Comparison of ENCODE assay signal across 8 mouse cellular contexts in the genomic region with DNA sequence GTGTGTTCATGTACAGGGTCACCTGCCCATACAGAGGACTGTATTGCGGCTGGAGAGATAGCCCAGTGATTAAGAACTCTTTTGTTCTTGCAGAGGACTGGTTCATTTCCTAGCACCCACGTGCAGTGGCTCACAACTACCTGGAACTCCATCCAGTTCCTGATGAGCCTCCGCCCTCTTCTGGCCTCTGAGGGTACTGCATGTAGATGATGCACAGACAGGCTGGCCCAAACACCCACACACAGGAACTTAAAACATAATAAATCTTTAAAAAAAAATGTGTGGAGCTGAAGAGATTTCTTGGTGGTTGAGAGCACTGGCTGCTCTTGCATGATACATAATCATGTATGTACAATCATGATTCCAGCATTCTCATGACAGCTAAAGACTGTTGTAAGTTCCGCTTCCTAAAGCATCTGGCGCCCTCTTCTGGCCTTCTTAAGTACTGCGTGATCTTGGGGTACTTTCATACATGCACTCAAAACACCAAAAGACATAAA. TPM values are rescaled to one million over a fixed set of nuclear protein-coding genes. Genes with fewer than 3 reads are reported as not detected.
DNase-seq lines count a peak whose midpoint lies in the region; ATAC-seq lines count a peak whose summit lies in the region.

No protein-coding gene starts in this region.

- no peak overlapping the region for H3K4me2 ChIP-seq in intestine, embryonic 15.5 days (replicated peaks)
- no peak overlapping the region for H3K4me2 ChIP-seq in midbrain, embryonic 11.5 days

- no peaks in the 10 kb centered on the region for H3K27me3 ChIP-seq in intestine, embryonic 15.5 days (replicated peaks)
- H3K27me3 ChIP-seq in midbrain, embryonic 11.5 days (ENCODE audit: control insufficient read depth, insufficient read depth, low read length), result no peaks in the 10 kb centered on the region

- intact Hi-C loops in left cerebral cortex, postnatal 25 days (cut with DNase I), result loop anchor here (1.0 to 2.0 kb wide), 2 partner anchors 56 to 83 kb away; no protein-coding TSS in a partner anchor

- H3K9me3 ChIP-seq in intestine, embryonic 15.5 days, result no peaks in the 10 kb centered on the region
- H3K9me3 ChIP-seq in midbrain, embryonic 11.5 days (ENCODE audit: control insufficient read depth, low read length), result no peaks in the 10 kb centered on the region

- peak; percentile 97 for DNase-seq in adipocyte (ENCODE audit: low spot score)
- peak; percentile 95 for DNase-seq in embryo, embryonic 10 days (ENCODE audit: low spot score)
- DNase-seq in gastrocnemius, postnatal 25 days, result peak; percentile 71
- DNase-seq in left cerebral cortex, postnatal 25 days (ENCODE audit: low spot score in 2 of 2), result peak; percentile 93 to 96
- peak; percentile 99 for DNase-seq in midbrain, embryonic 11.5 days (ENCODE audit: low spot score, missing footprints)
- DNase-seq in right cerebral cortex, postnatal 4 days, result peak; percentile 95
- peak; percentile 85 for DNase-seq in yolk sac, embryonic 10.5 days (ENCODE audit: low spot score)

- H3K4me1 ChIP-seq in intestine, embryonic 15.5 days (replicated peaks), result peaks cover 6% of the 10 kb centered on the region; the same call in 1 of the 2 replicates
- no peaks in the 10 kb centered on the region for H3K4me1 ChIP-seq in midbrain, embryonic 11.5 days (ENCODE audit: control insufficient read depth, insufficient read depth, low read length)

- H3K4me3 ChIP-seq in intestine, embryonic 15.5 days (replicated peaks), result no peak overlapping the region
- H3K4me3 ChIP-seq in midbrain, embryonic 11.5 days (ENCODE audit: low read depth, low read length), result no peak overlapping the region

- no peaks in the 10 kb centered on the region for H3K36me3 ChIP-seq in intestine, embryonic 15.5 days
- no peaks in the 10 kb centered on the region for H3K36me3 ChIP-seq in midbrain, embryonic 11.5 days (ENCODE audit: control insufficient read depth, insufficient read depth, low read length)

- H3K9ac ChIP-seq in intestine, embryonic 15.5 days, result no peak overlapping the region
- no peak overlapping the region for H3K9ac ChIP-seq in midbrain, embryonic 11.5 days (ENCODE audit: low read length)

- WGBS in intestine, embryonic 15.5 days, result 5% methylated on average over 6 of the region's 6 CpGs
- 11% methylated on average over 6 of the region's 6 CpGs for WGBS in midbrain, embryonic 11.5 days

- no peak overlapping the region for H3K27ac ChIP-seq in intestine, embryonic 15.5 days
- no peak overlapping the region for H3K27ac ChIP-seq in midbrain, embryonic 11.5 days (ENCODE audit: low read depth, low read length)

- peak; percentile 66 for ATAC-seq in intestine, embryonic 15.5 days
- peak; percentile 47 for ATAC-seq in midbrain, embryonic 11.5 days (ENCODE audit: low FRiP score)

RNA-seq across cellular contexts. Expression of gene Slc25a25, which starts 35.9 kb away (rescaled TPM):
- total RNA-seq in gastrocnemius, postnatal 25 days (2021), result 10 to 100 TPM; 19.2 to 68.3 TPM
- 20.0 and 20.1 TPM in 2 replicates for polyA plus RNA-seq in intestine, embryonic 15.5 days (2015; fragmentation: Nextera tagmentation; extraction: Ambion mirVana)
- total RNA-seq in left cerebral cortex, postnatal 25 days (2021), result 10 to 100 TPM; 59.0 to 64.8 TPM
- polyA plus RNA-seq in midbrain, embryonic 11.5 days (2014; fragmentation: Nextera tagmentation; extraction: Ambion mirVana), result 20.0 and 20.4 TPM in 2 replicates

RNA-seq across cellular contexts. Expression of gene Naif1, which starts 36.9 kb away (rescaled TPM):
- total RNA-seq in gastrocnemius, postnatal 25 days (2021), result 1 to 10 TPM; 1.6 to 2.0 TPM
- polyA plus RNA-seq in intestine, embryonic 15.5 days (2015; fragmentation: Nextera tagmentation; extraction: Ambion mirVana), result 4.7 and 5.0 TPM in 2 replicates
- total RNA-seq in left cerebral cortex, postnatal 25 days (2021), result 1 to 10 TPM; 4.2 TPM
- polyA plus RNA-seq in midbrain, embryonic 11.5 days (2014; fragmentation: Nextera tagmentation; extraction: Ambion mirVana), result 6.3 and 6.4 TPM in 2 replicates

RNA-seq across cellular contexts. Expression of gene Fam102a, which starts 48.0 kb away (rescaled TPM):
- 1 to 10 TPM; 2.4 to 2.9 TPM for total RNA-seq in gastrocnemius, postnatal 25 days (2021)
- polyA plus RNA-seq in intestine, embryonic 15.5 days (2015; fragmentation: Nextera tagmentation; extraction: Ambion mirVana), result 9.7 and 9.8 TPM in 2 replicates
- total RNA-seq in left cerebral cortex, postnatal 25 days (2021), result 10 to 100 TPM; 52.2 to 57.8 TPM
- polyA plus RNA-seq in midbrain, embryonic 11.5 days (2014; fragmentation: Nextera tagmentation; extraction: Ambion mirVana), result 6.3 and 6.8 TPM in 2 replicates

Comparison
In these comparisons a context has a peak if more than half of its experiments do, and no peak if none do; other contexts are left out.
1. RNA of gene Fam102a, which starts 48.0 kb away (total RNA-seq): 52.2 to 57.8 TPM in left cerebral cortex, postnatal 25 days; 2.4 to 2.9 TPM in gastrocnemius, postnatal 25 days; every median in the first group is over 10 times any median in the second.
2. Peak in every context shown above with its lines, with median percentiles within 50 percentile points of each other: DNase-seq.